Mouse (Mus musculus): ENCODE results near the gene Spaca4.

Gene Spaca4

GRCm38 (mm10) chr7:45699523-45700141 lies 26.0 kb downstream of the Spaca4 start, which contains the start of gene Car11:
Gene Car11, plus strand, starts transcription at chr7:45699843.
- DNase-seq (ENCODE audit: low spot score in 2 of 2) = no peak

DNA sequence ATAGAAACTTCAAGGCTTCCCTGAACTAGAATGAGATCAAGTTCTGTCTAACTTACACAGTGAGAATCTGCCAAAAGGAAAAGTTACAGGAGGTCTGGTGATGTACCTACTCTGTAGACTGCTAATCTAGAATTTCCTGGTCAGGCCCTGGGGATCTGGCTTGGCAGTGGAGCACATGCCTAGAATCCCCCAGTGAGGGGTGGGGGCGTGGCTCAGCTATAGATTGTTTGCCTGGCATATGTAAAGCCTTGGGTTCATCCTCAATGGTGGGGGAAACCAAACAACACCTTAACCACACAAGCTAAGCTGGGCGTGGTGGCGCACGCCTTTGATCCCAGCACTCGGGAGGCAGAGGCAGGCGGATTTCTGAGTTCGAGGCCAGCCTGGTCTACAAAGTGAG lies 27.7 kb downstream of the Spaca4 start:
- DNase-seq (ENCODE audit: low spot score in 2 of 2) = no peak

DNA sequence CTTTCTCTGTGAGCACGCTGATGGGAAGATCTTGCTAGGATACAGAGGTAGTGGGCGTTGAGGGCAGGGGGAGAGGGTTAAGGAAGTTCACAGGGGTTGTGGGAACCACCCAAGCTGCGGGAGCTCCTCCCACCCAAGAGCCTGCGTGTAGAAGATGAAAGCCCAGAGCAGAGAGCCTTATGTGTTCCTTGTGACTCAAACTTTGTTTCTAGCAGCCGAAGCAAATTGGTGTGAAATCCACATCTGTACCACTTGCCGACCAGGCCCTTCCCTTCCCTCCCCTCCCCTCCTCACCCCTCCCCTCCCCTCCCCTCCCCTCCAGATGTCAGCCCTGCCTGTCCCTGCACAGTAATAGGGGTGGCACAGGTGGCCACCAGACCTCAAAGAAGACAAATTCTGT lies 30.5 kb downstream of the Spaca4 start:
- DNase-seq (ENCODE audit: low spot score in 2 of 2) = no peak

- DNase-seq (ENCODE audit: low spot score in 2 of 2) = no peak
Observed at GRCm38 (mm10) chr7:45693921-45694591, 31.6 kb downstream of the Spaca4 start, which contains the start of gene Sec1. Gene Sec1, minus strand, starts transcription at chr7:45694402.

GRCm38 (mm10) chr7:45692364-45692763 lies 33.2 kb downstream of the Spaca4 start:
- no peak for DNase-seq (ENCODE audit: low spot score in 2 of 2)

- no peak for DNase-seq (ENCODE audit: low spot score in 2 of 2)
Observed at GRCm38 (mm10) chr7:45689800-45690199, 35.8 kb downstream of the Spaca4 start.

- no peak for DNase-seq (ENCODE audit: low spot score in 2 of 2)
Observed at GRCm38 (mm10) chr7:45689099-45689498, 36.5 kb downstream of the Spaca4 start.

GRCm38 (mm10) chr7:45686841-45687240 lies 38.8 kb downstream of the Spaca4 start:
- no peak for DNase-seq (ENCODE audit: low spot score in 2 of 2)

- DNase-seq (ENCODE audit: low spot score in 2 of 2) = no peak
Observed at GRCm38 (mm10) chr7:45685811-45686210, 39.8 kb downstream of the Spaca4 start.

DNA sequence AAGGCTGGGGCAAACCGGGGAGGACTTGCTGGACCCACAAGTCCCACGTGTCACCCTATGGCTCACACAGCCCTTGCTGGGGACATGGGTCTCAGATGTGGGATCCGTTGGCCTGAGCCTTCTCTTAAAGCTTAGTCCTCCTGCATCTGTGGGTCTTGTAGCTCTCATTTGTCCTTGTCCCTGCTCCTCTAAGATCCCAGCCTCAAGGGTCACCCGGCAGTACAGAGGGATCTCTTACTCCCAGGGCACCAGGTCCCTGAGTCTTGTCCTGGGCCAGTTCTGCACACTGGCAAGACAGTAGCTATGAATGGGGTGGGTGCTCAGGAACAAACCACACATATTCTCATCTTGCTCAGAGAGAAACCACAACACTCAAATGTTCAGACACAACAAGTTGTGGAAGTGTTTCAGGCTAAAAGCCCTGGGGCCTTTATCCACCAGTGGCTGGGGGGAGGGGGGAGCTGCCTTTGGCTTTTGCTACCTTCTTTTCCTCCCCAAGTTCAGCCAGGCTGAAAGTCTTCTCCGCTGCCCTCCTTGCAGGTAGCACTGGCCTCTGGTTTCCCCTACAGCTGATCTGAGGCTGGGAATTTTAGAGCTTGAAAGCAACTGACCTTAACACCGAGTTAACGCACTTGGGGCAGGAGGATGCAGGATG lies 42.1 kb downstream of the Spaca4 start, which contains the start of gene Ntn5:
Ntn5 (plus strand) TSS at position 627 of the 655 bp plus-strand sequence.
- no peak for DNase-seq (ENCODE audit: low spot score in 2 of 2)

DNA sequence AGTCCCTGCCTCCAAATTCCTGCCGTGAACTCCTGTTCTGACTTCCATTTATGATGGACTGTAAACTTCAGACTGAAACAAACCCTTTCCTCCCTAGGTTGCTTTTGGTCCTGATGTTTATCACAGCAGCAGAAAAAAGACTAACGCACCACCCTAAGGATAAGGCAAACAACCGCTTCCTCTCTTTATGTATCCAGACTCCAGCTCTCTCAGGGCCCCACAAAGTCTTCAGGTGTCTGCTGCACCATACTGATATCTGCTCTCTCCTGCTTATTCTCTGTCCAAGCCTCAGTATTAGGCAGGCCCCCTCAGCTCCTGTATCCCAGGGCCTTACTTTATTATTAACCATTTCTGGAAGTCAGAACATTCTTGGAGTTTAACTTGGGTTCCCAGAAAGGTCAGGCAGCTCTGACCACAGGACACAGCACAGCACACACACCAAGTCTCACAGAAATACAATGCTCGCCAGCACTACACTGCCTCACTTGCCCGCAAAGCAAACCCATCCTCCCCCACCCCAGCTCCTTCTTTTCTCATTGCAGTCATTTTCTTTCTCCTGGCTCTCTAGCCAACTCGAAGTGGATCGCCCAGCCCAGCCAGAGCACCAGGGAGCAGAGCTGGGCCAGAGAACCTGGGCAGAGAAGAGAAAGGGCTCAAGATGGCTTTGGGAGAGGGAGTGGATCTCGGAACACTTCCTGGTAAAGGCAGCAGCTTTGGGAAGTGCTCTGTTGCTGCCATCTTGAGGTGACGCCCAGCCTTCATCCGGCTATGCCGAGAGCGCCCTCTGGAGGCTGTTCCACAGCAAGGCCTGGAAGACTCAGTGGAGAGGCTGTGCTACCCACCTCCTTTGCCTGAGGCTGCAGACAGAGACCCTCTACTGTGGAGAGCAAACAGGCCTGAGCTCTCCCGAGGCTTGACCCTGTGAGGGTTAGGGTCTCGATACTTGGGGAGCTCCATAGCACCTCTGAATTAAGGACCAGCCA lies 43.2 kb downstream of the Spaca4 start:
- peak; percentile 79 to 89 for DNase-seq (ENCODE audit: low spot score in 2 of 2)

- DNase-seq (ENCODE audit: low spot score in 2 of 2) = no peak
Observed at GRCm38 (mm10) chr7:45681046-45681736, 44.4 kb downstream of the Spaca4 start.

DNA sequence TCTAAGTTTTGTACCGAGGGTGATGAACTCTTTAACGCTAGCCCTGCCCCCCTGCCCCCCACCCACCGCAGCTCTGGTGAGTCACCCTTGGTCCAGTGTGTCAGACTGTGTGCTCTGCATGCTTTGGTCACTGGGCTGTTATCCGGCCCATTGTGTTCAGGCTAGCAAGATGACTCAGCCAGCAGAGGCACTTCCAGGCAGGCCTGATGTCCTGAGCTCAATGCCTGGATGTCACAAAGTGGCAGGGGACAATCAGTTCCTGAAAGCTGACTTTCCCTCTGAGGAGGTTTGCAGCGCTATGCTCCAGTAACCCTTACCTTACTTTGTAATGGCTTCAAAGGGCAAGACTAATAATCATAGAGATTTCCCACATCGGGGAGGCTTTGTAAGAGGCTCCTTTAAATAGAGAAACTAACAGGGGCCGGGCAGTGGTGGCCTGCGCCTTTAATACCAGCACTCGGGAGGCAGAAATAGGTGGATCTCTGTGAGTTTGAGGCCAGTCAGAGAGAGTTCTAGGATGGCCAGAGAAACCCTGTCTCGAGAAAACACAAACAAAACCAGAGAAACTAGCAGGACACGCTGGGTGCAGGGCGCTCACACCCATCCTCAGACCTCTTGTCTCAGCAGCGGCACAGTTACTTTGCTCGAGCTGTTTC lies 45.5 kb downstream of the Spaca4 start:
- peak in 1 of 2 experiments; percentile 74 for DNase-seq (ENCODE audit: low spot score in 2 of 2)

DNA sequence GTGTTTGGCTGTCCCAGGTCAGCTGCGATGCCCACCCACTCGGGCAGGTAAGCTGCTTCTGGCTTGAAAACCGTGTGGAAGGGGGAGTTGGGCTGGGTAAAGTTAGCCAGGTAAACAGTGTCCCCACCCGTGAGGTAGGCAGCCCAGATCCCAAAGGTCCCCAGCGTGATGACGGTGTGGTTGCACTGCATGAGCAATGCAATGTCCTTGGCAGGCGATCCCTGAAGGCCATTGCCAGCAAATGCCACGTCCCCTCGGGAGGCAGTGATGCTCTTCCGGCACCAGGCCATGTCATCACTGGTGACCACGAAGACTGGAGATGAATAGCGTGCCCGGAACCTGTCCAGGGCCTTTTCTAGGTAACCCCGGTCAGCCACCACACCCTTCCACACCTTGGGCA lies 47.1 kb downstream of the Spaca4 start:
- DNase-seq (ENCODE audit: low spot score in 2 of 2) = no peak

DNA sequence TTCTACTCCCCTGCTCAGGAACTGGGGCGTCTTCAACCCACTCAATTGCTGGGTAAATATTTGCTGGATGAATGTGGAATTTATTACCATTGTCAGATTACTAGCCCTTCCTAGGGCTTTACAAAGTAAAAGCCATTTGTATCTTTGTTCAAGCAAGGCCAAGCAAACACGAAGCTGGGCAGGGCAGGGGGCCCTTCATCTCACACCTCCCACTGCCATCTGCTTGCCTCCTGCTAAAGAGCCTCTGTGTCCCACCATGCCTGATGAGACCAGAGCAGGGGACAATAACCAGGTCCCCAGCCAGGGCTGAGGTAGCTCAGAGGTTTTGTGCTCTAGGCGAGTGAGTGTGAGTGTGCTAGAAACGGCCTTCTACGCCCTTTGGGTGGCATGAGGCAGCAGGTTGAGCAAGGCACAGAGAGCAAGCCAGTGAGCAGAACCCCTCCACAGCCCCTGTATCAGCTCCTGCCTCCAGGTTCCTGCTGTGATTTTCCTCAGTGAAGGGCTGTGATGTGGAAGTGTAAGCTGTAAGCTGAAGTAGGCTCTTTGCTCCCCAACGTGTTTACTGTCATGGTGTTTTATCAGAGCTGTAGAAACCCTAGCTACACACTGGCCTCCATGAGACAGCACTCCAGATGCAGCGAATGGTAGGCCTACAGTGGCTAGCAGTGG lies 47.9 kb downstream of the Spaca4 start:
- DNase-seq (ENCODE audit: low spot score in 2 of 2) = no peak

Measured in urinary bladder, postnatal 36 days (tissue).